Mouse (Mus musculus): ENCODE data around the gene Hpd.
"Not testable (repeated sequence)": the region's sequence is repeated elsewhere in the genome, so short reads cannot be mapped to it uniquely, and the experiment has no call there.

Hpd gene

GRCm38 (mm10) chr5:123182651-123183050, at the start of gene Hpd:
Gene Hpd (minus strand): TSS chr5:123182727.
- in situ Hi-C loops (cut with MboI, MseI) = no loop called here

- in situ Hi-C loops (cut with MboI, MseI) = no loop called here
These were observed 49.7 kb upstream of the Hpd start for GRCm38 (mm10) chr5:123232180-123232579.

- in situ Hi-C loops (cut with MboI, MseI) = no loop called here
These were observed 46.8 kb upstream of the Hpd start for GRCm38 (mm10) chr5:123229296-123229695.

GRCm38 (mm10) chr5:123228524-123228922, 46.0 kb upstream of the Hpd start:
- in situ Hi-C loops (cut with MboI, MseI) = no loop called here

GRCm38 (mm10) chr5:123227762-123228523, 45.4 kb upstream of the Hpd start:
- in situ Hi-C loops (cut with MboI, MseI) = no loop called here

GRCm38 (mm10) chr5:123226851-123227250, 44.3 kb upstream of the Hpd start:
- in situ Hi-C loops (cut with MboI, MseI) = no loop called here

- in situ Hi-C loops (cut with MboI, MseI) = not testable (repeated sequence)
These were observed 41.3 kb upstream of the Hpd start for GRCm38 (mm10) chr5:123223861-123224260.

- in situ Hi-C loops (cut with MboI, MseI) = no loop called here
These were observed 40.5 kb upstream of the Hpd start for GRCm38 (mm10) chr5:123223051-123223410.

GRCm38 (mm10) chr5:123222346-123223050, 40.0 kb upstream of the Hpd start:
- in situ Hi-C loops (cut with MboI, MseI) = not testable (repeated sequence)

- in situ Hi-C loops (cut with MboI, MseI) = not testable (repeated sequence)
These were observed 21.1 kb upstream of the Hpd start for GRCm38 (mm10) chr5:123203591-123203990.

- in situ Hi-C loops (cut with MboI, MseI) = not testable (repeated sequence)
These were observed 20.2 kb upstream of the Hpd start for GRCm38 (mm10) chr5:123202771-123203170.

GRCm38 (mm10) chr5:123201987-123202386, 19.5 kb upstream of the Hpd start:
- in situ Hi-C loops (cut with MboI, MseI) = no loop called here

- in situ Hi-C loops (cut with MboI, MseI) = no loop called here
These were observed 19.0 kb upstream of the Hpd start for GRCm38 (mm10) chr5:123201523-123201892.

- in situ Hi-C loops (cut with MboI, MseI) = not testable (repeated sequence)
These were observed 18.4 kb upstream of the Hpd start for GRCm38 (mm10) chr5:123200816-123201522.

GRCm38 (mm10) chr5:123198523-123198922, 16.0 kb upstream of the Hpd start:
- in situ Hi-C loops (cut with MboI, MseI) = no loop called here

- in situ Hi-C loops (cut with MboI, MseI) = no loop called here
These were observed 14.2 kb upstream of the Hpd start for GRCm38 (mm10) chr5:123196746-123197145.

- in situ Hi-C loops (cut with MboI, MseI) = no loop called here
These were observed 13.0 kb upstream of the Hpd start for GRCm38 (mm10) chr5:123195500-123196000.

GRCm38 (mm10) chr5:123194856-123195255, 12.3 kb upstream of the Hpd start:
- in situ Hi-C loops (cut with MboI, MseI) = no loop called here

GRCm38 (mm10) chr5:123193436-123193835, 10.9 kb upstream of the Hpd start:
- in situ Hi-C loops (cut with MboI, MseI) = no loop called here

- in situ Hi-C loops (cut with MboI, MseI) = no loop called here
These were observed 10.2 kb upstream of the Hpd start for GRCm38 (mm10) chr5:123192606-123193150.

- in situ Hi-C loops (cut with MboI, MseI) = no loop called here
These were observed 8.9 kb upstream of the Hpd start for GRCm38 (mm10) chr5:123191427-123191826.

GRCm38 (mm10) chr5:123190912-123191311, 8.4 kb upstream of the Hpd start:
- in situ Hi-C loops (cut with MboI, MseI) = no loop called here
